Mouse (Mus musculus) left cerebral cortex, adult 11 months (tissue): ENCODE measurements around the gene Cox14.
"Not testable (repeated sequence)": the region's sequence is repeated elsewhere in the genome, so short reads cannot be mapped to it uniquely, and the experiment has no call there.

ENCODE experiments used
- DNase-seq: peaks from one replicate; pipeline ENCODE4 v3.0.0; 2022; ENCODE audit warnings: low spot score

Gene Cox14

DNA sequence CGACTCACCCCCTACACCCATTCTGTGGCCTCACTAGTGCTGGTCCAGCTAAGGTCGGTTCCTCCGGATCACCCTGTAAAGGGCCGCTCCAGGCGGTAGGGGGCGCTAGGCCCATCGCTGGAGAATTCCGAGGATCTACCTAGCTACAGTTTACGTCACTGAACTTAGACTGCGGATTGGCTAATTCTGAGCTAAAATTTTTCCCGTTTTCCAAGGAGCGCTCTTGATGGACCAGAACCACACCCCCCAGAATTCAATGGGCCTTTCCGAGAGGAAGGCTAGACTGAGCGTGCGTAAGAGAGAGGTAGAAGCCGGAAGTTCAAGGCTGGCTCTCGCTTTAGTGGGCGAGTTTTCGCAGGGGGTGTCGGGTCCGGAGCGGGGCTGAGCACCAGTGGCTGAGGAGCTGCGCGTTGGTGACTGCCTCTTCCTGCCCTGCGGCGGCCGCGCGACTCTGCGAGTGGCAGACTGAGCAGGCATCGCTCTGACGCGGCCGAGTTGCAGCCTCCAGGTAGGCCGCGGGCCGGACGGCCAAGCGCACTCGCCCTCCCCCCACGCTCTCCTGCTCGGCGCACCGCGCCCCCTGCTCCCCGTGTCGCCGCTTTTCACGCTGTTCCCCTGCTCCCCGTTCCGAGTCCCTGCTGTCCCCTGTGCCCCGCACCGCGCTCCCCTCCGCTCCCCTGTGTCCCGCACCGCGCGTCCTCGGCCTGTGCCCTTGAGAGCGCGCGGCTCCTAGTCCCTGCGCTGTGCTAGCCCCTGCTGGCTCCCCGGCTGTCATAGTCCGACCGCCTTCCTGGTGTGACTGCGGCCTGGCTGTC, at the start of gene Cox14:
TSS of gene Cox14 (plus strand) at position 278 of the 815 bp plus-strand sequence.
- peak; percentile 98 for DNase-seq

DNA sequence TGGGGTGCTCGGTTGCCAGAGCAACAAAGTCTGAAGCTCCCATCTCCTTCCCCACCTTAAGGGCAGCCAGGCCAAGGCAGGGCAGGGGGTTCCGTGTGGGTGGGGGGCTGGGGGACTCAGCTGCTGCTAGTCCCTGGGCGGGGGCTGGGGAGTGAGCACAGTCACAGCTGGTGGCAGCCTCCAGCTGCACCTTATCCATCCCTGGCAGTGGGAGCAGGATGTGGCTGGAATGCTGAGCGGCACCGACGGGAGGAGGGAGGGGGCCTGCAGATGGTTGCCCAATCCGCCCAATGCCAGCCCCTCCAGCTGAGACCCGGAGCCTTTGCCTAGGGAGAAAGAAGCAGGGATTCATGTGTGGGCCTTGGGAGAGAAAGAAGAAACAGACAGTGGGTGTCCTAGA, 48.3 kb upstream of the Cox14 start:
- no peak for DNase-seq

DNA sequence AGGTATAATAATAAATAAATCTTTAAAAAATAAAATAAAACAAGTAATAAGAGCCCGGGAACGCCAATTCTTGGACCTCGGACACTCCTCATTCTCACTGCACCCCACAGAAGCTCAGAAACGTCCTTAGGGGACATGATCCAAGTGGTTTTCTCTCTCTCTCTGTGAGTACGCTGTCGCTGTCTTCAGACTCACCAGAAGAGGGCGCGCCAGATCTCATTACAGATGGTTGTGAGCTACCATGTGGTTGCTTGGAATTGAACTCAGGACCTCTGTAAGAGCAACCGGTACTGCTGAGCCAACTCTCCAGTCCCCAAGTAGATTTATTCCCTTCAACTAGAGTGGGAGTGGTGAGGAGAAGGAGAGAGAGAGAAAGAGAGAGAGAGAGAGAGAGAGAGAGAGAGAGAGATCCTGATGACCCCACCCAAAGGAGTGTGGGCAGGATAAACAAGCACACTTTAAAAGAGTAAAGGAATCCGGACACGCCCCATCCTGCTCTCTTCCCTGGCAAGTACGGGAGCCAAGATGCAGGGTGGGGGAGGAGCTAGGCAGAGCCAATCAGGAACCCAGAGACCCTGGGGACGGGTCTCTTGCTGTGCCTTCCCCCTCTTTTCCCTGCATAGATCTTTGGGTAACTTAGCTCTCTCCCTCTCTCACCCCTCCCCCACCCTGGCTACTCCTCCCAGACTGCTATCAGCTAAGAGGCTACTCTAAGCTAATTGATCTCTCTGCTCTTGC, 47.2 kb upstream of the Cox14 start:
- DNase-seq = no peak

DNA sequence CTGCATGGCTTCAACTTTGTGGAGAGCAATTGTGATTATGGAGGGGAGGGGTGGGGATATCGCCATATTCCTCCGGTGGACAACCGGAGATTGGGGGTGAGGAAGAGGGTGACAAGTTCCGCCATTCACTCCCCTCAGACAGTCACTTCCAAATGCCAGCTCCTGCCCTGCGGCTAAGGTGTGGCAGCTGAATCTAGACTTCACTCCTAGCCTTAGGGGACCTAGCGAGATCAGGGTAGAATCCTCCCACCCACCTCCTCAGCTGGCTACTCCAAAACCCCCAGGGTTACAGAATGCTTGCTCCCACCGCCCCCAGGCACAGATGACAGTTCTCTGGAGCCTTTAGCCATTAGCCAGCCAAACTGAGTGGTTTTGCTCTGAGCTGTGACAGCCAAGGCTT, 46.4 kb upstream of the Cox14 start:
- DNase-seq = no peak

DNA sequence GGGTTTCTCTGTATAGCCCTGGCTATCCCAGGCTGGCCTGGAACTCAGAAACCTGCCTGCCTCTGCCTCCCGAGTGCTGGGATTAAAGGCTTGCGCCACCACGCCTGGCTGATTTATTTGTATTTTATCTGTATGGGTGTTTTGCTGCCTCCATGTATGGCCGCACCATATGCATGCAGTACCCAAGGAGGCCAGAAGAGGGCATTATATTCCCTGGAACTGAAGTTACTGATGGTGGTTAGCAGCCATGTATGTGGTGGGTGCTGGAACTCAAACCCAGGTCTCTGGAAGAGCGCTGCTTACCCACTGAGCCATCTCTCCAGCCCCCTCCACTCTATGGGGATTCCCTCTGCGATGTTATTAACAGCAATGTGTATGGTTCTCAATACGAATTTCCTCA, 42.5 kb upstream of the Cox14 start:
- no peak for DNase-seq

DNA sequence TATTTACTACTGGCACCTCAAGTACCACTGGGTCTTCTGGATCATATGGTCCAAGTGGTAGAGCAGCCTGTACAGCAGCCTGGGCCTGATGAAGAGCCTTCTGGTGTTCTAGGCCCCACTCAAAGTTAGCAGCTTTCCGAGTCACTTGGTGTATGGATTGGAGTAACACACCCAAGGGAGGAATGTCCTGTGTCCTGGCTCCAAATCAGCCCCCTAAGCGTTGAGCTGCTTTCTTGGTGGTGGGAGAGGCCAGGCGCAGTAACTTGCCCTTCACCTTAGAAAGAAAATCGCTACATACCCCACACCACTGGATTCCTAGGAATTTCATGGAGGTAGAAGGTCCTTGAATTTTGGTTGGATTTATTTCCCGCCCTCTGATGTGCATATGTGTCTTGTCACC, 41.3 kb upstream of the Cox14 start:
- no peak for DNase-seq

DNA sequence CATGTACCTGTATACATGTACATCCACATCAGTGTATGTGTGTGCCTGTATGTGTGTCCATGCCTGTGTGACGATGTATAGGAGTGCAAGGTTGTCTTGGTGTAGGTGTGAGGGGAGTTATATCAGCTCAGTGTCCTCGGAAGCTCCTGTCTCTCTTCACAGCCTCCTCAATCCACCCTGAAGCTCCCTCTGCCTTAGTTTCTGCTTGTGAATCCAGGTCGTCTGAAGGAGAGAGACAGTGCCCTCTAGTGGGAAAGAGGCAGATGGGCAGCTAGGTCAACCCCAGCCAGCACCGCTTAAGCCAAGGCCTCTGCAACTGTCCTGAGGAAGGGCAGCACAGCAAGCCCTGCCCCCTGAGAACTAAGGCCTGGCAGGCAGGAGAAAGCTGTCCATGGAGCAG, 36.7 kb upstream of the Cox14 start:
- no peak for DNase-seq

DNA sequence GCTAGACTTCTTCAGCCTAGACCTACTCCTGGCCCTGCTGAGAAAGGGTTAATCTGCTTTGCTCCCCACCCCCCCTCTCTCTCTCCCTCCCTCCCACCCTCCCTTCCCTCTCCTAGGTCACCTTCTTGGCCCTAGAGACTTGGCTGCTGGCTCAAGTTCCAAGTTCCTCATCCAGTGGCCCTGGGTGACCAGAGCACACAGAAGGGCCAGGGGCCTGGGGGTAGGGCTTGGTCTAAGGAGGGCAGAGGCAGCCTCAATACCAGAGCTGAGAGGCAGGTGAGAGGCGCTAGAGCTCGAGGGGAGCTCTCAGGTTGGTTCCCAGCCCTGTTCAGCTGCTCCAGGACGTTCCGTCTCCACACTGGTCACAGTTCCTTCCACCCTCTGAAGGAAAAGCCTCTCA, 34.5 kb upstream of the Cox14 start:
- no peak for DNase-seq

DNA sequence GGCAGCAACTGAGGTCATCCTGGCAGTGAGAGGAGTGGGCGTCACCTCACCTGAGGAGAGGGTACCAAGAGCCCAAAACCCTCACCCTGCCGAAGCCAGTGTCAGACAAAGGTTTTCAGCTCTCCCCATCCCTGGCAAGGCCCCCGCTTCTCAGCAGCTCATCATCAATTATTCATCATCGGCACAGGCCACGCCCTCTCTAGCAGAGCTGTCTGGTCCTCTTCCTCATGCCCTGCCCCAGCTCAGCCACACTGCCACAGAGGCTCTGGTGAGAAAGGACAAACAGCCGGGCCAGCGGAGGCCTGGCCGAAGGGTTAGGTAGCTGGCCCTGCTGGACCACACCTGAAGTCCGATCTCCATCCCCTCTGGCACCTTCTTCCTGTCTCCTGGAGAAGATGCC, 33.4 kb upstream of the Cox14 start:
- DNase-seq = no peak

DNA sequence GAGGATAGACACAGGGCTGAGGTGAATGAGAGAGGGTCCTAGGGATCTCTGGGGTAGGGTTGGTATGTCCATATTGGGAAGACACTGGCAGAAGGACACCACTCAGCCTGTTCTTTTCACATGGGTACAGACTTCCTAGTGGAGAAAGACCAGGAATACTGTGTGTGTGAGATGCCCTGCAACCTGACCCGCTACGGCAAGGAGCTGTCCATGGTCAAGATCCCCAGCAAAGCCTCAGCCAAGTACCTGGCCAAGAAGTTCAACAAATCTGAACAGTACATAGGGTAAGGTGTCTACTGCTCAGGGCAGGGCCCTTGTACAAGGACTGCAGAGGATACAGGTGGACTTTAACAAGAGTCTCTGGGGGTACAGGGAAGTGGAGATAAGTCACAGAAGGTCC, 28.1 kb upstream of the Cox14 start:
- DNase-seq = no peak

DNA sequence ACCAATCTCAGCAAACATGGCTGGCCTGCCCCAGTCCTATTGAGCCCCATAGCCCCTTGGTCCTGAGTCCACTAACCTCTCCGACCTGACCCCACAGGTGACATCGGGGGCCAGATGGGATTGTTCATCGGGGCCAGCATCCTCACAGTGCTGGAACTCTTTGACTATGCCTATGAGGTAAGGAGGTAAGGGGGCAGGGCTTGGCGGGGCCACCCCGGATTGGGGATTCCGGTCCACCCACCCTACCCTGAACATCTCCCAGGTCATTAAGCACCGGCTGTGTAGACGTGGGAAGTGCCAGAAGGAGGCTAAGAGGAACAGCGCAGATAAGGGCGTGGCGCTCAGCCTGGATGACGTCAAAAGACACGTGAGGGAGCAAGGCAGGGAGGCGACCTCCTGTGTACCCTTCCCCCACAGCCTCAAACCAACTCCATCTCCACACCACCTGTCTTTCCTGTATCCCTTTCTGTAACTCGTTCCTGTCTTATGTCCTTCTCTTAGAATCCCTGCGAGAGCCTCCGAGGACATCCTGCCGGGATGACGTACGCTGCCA, 26.8 kb upstream of the Cox14 start:
- DNase-seq = no peak

DNA sequence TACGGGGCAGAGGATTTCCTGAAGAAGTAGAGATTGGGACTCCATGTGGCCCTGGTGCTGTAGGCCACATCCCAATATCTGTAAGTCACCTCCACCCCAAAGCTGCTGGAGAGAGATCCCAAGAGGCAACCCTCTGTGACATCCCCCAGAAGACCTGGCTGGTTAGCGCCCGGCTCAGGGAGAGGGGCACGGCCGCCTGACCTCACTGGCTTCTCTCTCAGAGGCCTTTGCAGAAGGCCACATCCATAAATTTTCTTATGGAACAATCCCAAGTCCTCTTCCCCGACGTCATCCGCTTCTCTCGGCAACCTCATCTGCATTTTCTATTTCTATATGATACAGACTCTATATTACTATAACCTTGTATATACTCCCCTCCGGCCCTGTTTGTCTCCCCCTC, 25.7 kb upstream of the Cox14 start:
- DNase-seq = no peak

DNA sequence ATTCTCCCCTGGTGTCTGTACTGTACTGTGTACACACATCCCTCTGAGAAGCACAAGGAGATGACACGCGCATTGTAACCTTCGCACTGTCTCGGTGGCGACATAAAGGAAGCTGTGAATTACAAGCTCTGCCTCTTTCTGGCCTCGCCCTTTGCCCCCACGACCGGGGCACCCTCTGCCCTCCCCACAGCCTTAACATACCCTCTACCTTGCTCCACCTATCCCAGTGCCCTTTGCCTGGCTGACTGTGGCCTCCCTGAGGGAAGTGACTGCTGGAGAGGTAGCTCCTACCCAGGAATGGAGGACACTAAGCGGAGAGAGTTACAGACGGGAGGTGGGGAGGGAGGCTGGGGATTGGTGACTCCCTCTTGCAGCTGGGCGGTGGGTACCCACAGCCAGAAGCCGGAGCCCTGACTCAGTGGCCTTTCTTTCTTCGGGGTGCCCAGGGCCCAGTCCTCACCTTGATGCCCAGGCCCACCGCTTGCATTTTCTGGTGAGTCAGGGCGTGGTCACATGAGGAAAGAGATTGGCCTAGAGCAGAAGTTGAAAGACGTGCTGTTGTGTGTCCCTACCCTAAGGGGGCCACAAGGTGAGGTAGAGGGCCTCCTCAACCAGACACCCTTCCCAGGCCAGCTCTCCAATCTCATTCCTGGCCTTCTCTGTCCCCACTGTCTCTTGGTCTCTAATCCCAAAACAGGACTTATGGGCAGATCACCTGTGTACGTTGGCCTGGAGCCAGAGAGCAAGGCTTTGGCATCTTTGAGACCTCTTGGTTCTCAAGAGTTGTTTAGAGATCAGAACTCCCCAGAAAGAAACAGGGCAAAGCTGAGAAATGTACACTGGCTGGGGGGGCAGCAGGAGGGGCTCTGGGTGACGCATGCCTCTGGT, 25.0 kb upstream of the Cox14 start:
- no peak for DNase-seq

DNA sequence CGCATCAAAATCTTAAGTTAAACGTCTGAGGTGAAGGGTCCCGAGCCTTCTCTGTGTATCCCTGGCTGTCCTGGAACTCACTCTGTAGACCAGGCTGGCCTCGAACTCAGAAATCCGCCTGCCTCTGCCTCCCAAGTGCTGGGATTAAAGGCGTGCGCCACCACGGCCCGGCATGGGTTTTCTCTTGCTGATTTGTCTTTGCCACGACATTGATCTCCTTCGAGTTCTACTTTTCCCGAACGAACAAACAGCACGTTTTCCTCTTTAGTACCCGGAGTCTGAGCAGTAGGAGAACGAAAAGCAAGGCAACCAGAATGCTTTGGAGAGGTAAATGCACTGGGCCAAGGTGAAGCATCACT, 23.8 kb upstream of the Cox14 start:
- DNase-seq = not testable (repeated sequence)

DNA sequence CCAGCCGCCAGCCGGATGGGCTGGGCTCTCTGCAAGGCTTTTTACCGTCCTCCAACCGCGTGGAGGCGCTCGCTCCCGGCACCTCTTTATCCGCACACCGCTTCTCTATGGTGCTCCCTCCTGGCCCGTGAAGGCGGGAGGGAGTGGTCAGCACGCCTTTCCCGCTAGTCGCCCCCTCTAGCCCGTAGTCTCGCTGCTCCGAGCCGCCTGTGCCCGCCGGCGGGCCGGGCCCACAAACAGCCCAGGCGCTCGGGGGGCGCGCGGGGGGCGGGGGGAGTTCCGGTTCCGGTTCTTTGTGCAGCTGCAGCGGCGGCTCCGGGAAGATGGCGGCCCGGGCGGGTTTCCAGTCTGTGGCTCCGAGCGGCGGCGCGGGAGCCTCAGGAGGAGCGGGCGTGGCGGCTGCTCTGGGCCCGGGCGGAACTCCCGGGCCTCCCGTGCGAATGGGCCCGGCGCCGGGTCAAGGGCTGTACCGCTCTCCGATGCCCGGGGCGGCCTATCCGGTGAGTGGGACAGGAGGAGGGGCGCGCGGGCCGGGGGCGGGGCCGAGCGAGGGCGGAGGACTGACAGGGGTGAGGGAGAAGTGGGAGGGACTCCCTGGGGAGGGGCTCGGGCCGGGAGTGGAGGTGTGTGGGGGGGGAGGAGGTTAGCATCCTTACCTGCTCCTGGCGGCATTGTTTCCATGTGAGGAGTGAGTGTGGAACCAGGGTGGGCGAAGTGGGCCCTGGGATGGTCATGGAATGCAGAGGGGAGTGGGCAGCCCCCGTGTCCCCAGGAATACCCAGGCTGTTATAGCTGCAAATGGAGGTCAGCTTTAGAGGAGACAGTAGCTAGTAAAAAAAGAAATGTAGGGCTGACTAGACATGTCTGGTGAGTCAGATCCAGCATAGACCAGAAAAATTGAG, 23.2 kb upstream of the Cox14 start, which contains the start of gene Smarcd1:
TSS of gene Smarcd1 (plus strand) at position 131 of the 902 bp plus-strand sequence.
- DNase-seq = peak; percentile 88

DNA sequence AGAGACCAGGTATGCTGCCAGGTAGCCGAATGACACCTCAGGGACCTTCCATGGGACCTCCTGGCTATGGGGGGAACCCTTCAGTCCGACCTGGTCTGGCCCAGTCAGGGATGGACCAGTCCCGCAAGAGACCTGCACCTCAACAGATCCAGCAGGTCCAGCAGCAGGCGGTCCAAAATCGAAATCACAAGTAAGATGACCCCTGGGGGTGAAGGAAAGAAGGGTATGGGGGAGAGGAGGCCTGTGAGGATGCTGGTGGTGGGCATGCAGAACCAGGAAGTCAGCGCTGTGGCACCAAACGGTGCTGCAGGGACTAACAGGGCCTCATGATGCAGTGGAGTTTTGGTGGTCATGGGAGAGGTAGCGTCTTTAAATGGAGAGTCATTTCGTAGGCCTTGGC, 22.3 kb upstream of the Cox14 start:
- DNase-seq = no peak

DNA sequence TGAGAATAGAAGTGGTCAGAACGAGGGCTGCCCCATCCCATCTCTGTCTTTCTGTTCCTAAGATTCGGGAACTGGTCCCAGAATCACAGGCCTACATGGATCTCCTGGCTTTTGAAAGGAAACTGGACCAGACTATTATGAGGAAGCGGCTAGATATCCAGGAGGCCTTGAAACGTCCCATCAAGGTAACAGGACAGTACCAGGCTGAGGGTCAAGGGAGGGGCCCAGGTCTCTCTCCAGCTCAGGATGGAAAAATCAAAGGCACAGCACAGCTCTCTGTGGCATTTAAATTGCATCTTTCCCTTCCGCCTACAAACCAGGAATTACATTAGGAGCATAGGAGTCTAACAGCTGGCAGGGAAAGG, 21.8 kb upstream of the Cox14 start:
- DNase-seq = no peak

DNA sequence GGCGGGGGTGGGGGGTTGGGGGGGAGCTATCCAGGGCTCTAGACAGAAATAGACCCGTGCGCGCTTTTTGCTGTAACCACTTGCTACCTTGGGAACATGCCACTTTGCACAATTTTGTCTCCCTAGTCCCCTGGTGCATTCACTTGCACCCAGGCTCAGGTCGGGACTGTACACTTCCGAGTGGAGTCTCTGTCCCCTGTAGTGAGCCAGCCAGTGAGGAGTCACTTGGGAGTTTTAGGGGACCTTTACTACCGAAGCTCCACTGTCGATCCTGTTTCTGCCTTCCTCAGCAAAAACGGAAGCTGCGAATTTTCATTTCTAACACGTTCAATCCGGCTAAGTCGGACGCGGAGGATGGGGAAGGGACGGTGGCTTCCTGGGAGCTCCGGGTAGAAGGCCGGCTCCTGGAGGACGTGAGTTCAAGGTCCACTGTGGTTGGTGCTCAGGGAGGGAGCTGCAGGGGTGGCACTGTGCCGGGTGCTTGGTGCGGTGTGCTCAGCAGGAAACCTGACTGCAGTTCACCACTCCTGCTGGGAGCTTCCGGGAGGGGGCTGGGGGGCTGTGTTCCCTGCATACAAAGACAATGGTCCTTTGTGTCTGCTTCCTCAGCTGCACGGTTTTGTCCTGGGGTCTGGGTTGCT, 21.3 kb upstream of the Cox14 start:
- DNase-seq = no peak

DNA sequence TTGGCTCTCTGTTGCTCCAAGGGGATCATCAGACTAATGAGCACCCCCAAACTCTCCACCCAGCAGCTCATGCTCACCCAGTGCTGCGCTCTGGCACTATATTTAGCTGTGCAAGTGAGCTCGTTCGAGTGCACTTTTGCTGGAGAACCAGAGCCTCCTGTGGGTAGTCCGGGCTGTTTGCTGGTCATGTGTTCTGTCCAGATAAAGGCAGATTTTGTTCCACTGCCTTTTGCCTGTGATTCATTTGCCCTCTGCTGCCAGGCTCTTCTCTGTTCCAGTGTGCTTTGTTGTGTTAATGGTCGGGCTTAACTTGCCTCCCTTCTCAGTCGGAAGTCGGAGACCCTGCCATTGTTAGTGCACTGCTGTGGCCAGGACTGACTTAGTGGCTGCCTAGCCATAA, 20.5 kb upstream of the Cox14 start:
- DNase-seq = no peak

DNA sequence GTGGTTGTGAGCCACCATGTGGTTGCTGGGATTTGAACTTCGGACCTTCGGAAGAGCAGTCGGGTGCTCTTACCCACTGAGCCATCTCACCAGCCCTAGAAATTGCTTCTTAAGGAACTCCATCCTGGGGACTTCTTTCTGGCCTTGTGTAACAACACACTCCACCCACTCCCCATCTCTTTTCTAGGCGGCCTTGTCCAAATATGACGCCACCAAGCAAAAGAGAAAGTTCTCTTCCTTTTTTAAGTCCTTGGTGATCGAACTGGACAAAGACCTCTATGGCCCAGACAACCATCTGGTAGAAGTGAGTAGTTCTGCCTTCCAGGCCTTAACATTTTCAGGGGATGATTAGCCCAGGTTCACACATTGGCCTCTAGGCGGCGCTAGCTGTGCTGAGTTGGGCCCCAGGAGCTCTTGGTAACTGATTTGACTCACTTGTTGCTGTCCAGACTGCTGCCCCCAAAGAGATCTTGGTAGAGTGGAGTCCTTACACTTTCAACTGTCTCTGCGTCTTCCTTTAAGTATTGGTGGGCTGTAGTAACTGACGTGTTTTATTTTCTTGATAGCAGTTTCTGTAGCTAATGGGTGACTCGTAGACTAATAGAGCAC, 19.9 kb upstream of the Cox14 start, which contains the start of gene Gm17349:
TSS of gene Gm17349 (minus strand) at position 51 of the 609 bp plus-strand sequence.
- no peak for DNase-seq
